Mouse (Mus musculus): Measurements from ENCODE around the gene Tmem270. TPM values are rescaled to one million over a fixed set of nuclear protein-coding genes. Genes with fewer than 3 reads are reported as not detected.

The Tmem270 gene
- 0.14 TPM in 1 of 2 replicates, not detected in the other for polyA plus RNA-seq (2012; rRNA removed)

- 90% methylated on average over 6 of the region's 6 CpGs for WGBS
- Histone ChIP-seq H3K4me1 (ENCODE audit: control insufficient read depth, insufficient read depth, insufficient read length) (no peaks in the 10 kb centered on the region), H3K36me3 (ENCODE audit: control insufficient read depth, insufficient read depth, low read length) (no peaks in the 10 kb centered on the region)
Observed at GRCm38 (mm10) chr5:134906633-134907032, at the start of gene Tmem270. TSS of gene Tmem270 (minus strand) at chr5:134906733.

DNA sequence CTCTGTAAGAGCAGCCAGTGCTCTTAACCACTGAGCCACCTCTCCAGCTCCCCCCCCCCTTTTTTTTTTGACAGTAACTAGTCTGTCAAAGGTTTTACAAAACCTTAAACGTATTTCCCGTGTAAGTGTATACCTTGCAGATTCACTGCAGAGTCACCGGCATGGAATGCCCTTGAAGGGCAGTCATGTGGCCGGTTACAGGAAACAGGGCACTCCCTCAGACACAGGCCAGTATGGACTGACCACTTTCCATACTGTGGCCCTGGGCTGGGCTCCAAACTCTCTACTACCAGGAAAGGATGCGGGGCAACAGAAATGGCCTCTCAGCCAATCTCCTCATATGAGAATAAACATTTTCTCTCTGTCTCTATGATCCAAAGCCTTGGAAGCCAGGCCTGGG lies 49.0 kb upstream of the Tmem270 start:
- Histone ChIP-seq H3K4me3 (ENCODE audit: extremely low read depth, insufficient read depth, insufficient read length) (no peak overlapping the region), H3K4me1 (ENCODE audit: control insufficient read depth, insufficient read depth, insufficient read length) (peaks cover 4% of the 10 kb centered on the region; the same call in 1 of the 2 replicates), H3K36me3 (ENCODE audit: control insufficient read depth, insufficient read depth, low read length) (no peaks in the 10 kb centered on the region), H3K27ac (ENCODE audit: insufficient read depth, low read length) (no peak overlapping the region), H3K27me3 (ENCODE audit: control insufficient read depth, insufficient read depth, low read length) (no peaks in the 10 kb centered on the region)
- WGBS, result 85% methylated on average over 5 of the region's 5 CpGs
- no peak for DNase-seq (ENCODE audit: low read depth in 1 of 2, low spot score in 2 of 2)
- TF ChIP-seq CTCF (IDR thresholded peaks at IDR 0.05; ENCODE audit: extremely low read depth, insufficient read depth, insufficient read length, insufficient replicate concordance) (no peak), POLR2A (IDR thresholded peaks at IDR 0.05; ENCODE audit: low read depth, low read length) (no peak)

More at GRCm38 (mm10) chr5:134906633-134907032, at the start of gene Tmem270:
- no peak for DNase-seq (ENCODE audit: low read depth in 1 of 2, low spot score in 2 of 2)
- Histone ChIP-seq H3K4me3 (ENCODE audit: extremely low read depth, insufficient read depth, insufficient read length) (no peak within 1 kb of the TSS), H3K27me3 (ENCODE audit: control insufficient read depth, insufficient read depth, low read length) (no peaks in the 10 kb centered on the region), H3K27ac (ENCODE audit: insufficient read depth, low read length) (no peak within 1 kb of the TSS)
- no peak for TF ChIP-seq POLR2A (IDR thresholded peaks at IDR 0.05; ENCODE audit: low read depth, low read length)
- no peak for TF ChIP-seq CTCF (IDR thresholded peaks at IDR 0.05; ENCODE audit: extremely low read depth, insufficient read depth, insufficient read length, insufficient replicate concordance)

DNA sequence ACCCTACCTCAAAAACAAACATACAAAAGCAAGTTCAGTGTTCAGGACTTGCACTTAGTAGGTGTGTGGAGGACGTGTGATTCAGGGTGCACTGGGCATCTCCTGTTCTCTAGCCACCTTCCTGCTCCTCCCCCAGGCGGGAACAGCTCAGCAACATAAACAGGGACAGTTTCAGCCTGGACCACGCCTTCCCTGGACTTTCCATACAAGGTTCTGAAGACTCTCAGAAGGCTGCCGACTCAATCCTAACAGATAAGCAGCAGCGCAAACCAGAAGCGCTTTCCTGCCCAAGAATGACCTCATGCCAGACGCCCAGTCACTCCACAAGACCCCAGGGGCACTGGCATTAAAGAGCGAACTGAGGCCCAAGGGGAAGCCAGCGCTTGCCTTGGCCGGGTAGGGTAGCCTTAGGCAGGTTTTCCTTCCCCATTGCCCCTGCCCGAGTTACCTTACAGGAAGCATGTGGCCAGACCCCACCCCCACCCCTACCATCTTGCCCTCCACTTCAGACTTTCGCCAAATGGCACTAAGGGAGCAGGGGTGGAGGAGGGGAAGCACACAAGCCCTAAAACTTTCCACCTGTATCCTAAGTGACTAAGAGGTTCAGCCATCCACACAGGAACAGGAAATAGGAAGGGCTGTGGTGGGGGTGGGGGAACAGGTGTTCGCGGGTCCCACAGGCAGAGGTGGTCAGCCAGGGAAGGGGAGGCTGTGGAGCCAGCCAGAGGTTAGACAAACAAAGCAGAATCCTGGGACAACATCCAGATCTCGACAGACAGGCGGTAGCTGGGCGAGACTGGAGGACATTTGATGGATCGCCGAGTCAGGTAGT lies 44.7 kb upstream of the Tmem270 start:
- no peak for DNase-seq (ENCODE audit: low read depth in 1 of 2, low spot score in 2 of 2)

GRCm38 (mm10) chr5:134948085-134948439 lies 41.5 kb upstream of the Tmem270 start:
- peaks cover 4% of the 10 kb centered on the region; the same call in 1 of the 2 replicates for H3K4me1 ChIP-seq (ENCODE audit: control insufficient read depth, insufficient read depth, insufficient read length)
- H3K36me3 ChIP-seq (ENCODE audit: control insufficient read depth, insufficient read depth, low read length), result no peaks in the 10 kb centered on the region
- no peak overlapping the region for H3K4me3 ChIP-seq (ENCODE audit: extremely low read depth, insufficient read depth, insufficient read length)
- 66% methylated on average over 4 of the region's 4 CpGs for WGBS
- DNase-seq (ENCODE audit: low read depth in 1 of 2, low spot score in 2 of 2), result no peak
- TF ChIP-seq POLR2A (IDR thresholded peaks at IDR 0.05; ENCODE audit: low read depth, low read length), result no peak
- no peak for TF ChIP-seq CTCF (IDR thresholded peaks at IDR 0.05; ENCODE audit: extremely low read depth, insufficient read depth, insufficient read length, insufficient replicate concordance)
- no peak overlapping the region for H3K27ac ChIP-seq (ENCODE audit: insufficient read depth, low read length)
- H3K27me3 ChIP-seq (ENCODE audit: control insufficient read depth, insufficient read depth, low read length), result no peaks in the 10 kb centered on the region

More for the DNA sequence above, 44.7 kb upstream of the Tmem270 start:
- H3K4me3 ChIP-seq (ENCODE audit: extremely low read depth, insufficient read depth, insufficient read length), result no peak overlapping the region
- WGBS, result 9% methylated on average over 19 of the region's 19 CpGs
- peaks cover 4% of the 10 kb centered on the region; the same call in 1 of the 2 replicates for H3K4me1 ChIP-seq (ENCODE audit: control insufficient read depth, insufficient read depth, insufficient read length)
- H3K27me3 ChIP-seq (ENCODE audit: control insufficient read depth, insufficient read depth, low read length), result no peaks in the 10 kb centered on the region
- no peak for TF ChIP-seq POLR2A (IDR thresholded peaks at IDR 0.05; ENCODE audit: low read depth, low read length)
- TF ChIP-seq CTCF (IDR thresholded peaks at IDR 0.05; ENCODE audit: extremely low read depth, insufficient read depth, insufficient read length, insufficient replicate concordance), result no peak
- H3K36me3 ChIP-seq (ENCODE audit: control insufficient read depth, insufficient read depth, low read length), result no peaks in the 10 kb centered on the region
- no peak overlapping the region for H3K27ac ChIP-seq (ENCODE audit: insufficient read depth, low read length)

DNA sequence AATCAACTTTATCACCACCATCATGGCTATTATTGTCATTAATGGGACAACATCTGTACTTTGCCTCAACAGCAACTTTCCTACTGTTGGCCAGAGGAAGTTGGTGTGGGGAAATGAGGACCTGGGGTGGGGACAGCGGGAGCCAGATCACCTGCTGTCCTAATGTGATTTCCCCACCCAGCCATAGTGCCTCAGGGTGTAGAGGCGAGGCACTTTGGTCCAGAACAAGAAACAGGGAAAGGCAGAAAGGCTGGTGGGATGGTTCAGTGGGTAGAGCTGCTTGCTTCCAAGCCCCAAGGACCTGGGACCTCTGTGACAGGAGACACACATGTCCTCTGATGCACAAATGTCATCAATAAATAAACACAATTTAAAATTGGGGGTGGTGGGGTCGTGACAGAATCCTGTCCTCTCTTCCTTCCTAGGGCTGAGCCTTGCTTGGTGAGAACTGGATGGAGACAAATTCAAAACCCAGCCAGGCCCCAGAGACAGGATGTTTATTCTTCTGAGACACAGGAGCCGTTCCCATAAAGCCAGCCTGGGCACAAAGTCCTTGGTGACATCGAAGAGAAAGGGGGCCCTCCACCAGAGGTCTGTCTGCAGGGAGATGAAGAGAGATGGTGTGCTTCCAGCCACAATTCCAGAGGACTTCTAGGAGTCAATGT lies 41.0 kb upstream of the Tmem270 start:
- Histone ChIP-seq H3K27me3 (ENCODE audit: control insufficient read depth, insufficient read depth, low read length) (no peaks in the 10 kb centered on the region), H3K36me3 (ENCODE audit: control insufficient read depth, insufficient read depth, low read length) (no peaks in the 10 kb centered on the region), H3K4me1 (ENCODE audit: control insufficient read depth, insufficient read depth, insufficient read length) (peaks cover 4% of the 10 kb centered on the region; the same call in 1 of the 2 replicates), H3K27ac (ENCODE audit: insufficient read depth, low read length) (no peak overlapping the region), H3K4me3 (ENCODE audit: extremely low read depth, insufficient read depth, insufficient read length) (no peak overlapping the region)
- TF ChIP-seq CTCF (IDR thresholded peaks at IDR 0.05; ENCODE audit: extremely low read depth, insufficient read depth, insufficient read length, insufficient replicate concordance) (no peak), POLR2A (IDR thresholded peaks at IDR 0.05; ENCODE audit: low read depth, low read length) (no peak)
- WGBS, result 43% methylated on average over 5 of the region's 5 CpGs
- no peak for DNase-seq (ENCODE audit: low read depth in 1 of 2, low spot score in 2 of 2)

DNA sequence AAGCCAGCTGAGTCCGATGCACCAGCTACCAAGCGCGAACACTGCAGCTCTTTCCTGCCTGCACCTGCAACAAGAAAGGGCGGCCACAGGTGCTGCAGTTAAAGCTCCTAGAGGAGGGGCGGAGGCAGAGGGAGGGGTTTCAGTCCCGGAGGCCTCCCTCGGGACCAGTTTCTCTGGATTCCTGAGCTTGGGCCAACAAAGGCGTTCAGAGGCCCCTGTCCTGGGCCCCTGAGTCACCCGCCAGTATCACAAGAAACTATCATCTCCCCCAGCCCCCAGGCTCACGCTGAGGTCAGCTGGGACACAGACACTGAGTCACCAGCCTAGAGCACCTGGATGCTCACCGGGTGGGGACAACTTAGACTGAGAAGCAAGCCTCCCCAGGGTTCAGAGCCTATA lies 40.3 kb upstream of the Tmem270 start, which contains the start of gene Cldn4:
Gene Cldn4 (minus strand): TSS at position 78 of the 399 bp plus-strand sequence.
- H3K27ac ChIP-seq (ENCODE audit: insufficient read depth, low read length), result no peak within 1 kb of the TSS
- H3K36me3 ChIP-seq (ENCODE audit: control insufficient read depth, insufficient read depth, low read length), result no peaks in the 10 kb centered on the region
- TF ChIP-seq CTCF (IDR thresholded peaks at IDR 0.05; ENCODE audit: extremely low read depth, insufficient read depth, insufficient read length, insufficient replicate concordance) (no peak), POLR2A (IDR thresholded peaks at IDR 0.05; ENCODE audit: low read depth, low read length) (no peak)
- no peak within 1 kb of the TSS for H3K4me3 ChIP-seq (ENCODE audit: extremely low read depth, insufficient read depth, insufficient read length)
- peaks cover 4% of the 10 kb centered on the region; the same call in 1 of the 2 replicates for H3K4me1 ChIP-seq (ENCODE audit: control insufficient read depth, insufficient read depth, insufficient read length)
- no peak for DNase-seq (ENCODE audit: low read depth in 1 of 2, low spot score in 2 of 2)
- WGBS, result 32% methylated on average over 11 of the region's 11 CpGs
- no peaks in the 10 kb centered on the region for H3K27me3 ChIP-seq (ENCODE audit: control insufficient read depth, insufficient read depth, low read length)
